Mouse (Mus musculus) spleen, postnatal 0 days (tissue): ENCODE results near the gene Fanci. TPM values are rescaled to one million over a fixed set of nuclear protein-coding genes. Genes with fewer than 3 reads are reported as not detected.

Experiments used
- polyA plus RNA-seq: library from polyadenylated mRNA; unstranded; fragments of >200 nt; fragmentation: Nextera tagmentation; extraction: Ambion mirVana; gene quantifications from 2 replicates; pipeline ENCODE4 v1.2.1, GENCODE M21; 2015

Gene Fanci
- 8.7 and 8.9 TPM in 2 replicates for polyA plus RNA-seq

DNA sequence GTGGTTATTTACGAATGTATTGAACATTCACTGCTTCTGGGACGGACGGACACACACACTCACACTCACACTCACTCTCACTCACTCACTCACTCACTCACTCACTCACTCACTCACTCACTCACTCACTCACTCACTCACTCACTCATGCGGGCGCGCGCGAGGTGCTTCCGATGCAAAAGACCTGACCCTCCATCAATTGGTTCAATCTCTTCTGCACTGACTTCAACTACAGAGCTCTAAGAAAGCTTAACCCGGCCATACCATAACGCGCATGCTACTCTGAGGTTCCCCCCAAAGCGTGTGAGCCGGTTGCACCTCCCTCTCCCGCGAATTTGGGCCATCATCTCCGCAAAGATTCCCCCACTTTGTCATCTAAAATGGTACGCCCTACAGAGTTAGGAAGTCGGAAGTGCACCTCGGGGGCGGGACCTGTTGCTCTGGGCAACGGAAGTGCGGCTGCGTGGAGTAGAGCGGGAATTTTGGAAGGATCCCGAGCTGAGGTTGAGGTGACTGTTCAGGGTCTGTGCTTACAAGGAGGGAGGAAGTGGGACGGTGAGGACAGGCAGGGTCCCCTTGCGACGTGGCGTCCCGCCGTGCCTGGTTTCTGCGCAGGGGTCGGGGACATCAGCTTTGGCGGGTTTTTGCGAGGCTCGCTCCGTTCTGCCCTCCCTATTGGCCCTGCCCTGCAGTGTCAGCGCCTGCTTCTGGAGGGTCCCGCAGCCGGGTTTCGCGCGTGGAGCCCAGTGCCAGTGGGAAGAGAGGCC is at the start of gene Fanci:
Fanci (plus strand) TSS at position 47 of the 767 bp plus-strand sequence.

GRCm38 (mm10) chr7:79386422-79387133 is 5.2 kb upstream of the Fanci start, which contains the start of gene Rlbp1:
Gene Rlbp1 (minus strand): TSS chr7:79387048.

GRCm38 (mm10) chr7:79466053-79466901 is 74.5 kb downstream of the Fanci start, which contains the start of gene Polg:
Gene Polg (minus strand): TSS chr7:79466362.

Other genes with a start within 250 kb of the Fanci start
- 64.6 and 89.0 TPM in 2 replicates for gene Mfge8, start 242.9 kb upstream of the Fanci start, polyA plus RNA-seq
- gene Abhd2, start 118.7 kb upstream of the Fanci start, polyA plus RNA-seq: 7.3 and 7.6 TPM in 2 replicates
- 0.12 TPM in 1 of 2 replicates, not detected in the other for gene Rlbp1, start 4.9 kb upstream of the Fanci start, polyA plus RNA-seq
- 20.8 and 26.1 TPM in 2 replicates for gene Polg, start 74.4 kb downstream of the Fanci start, polyA plus RNA-seq
- 0.25 and 0.34 TPM in 2 replicates for gene Rhcg, start 225.7 kb downstream of the Fanci start, polyA plus RNA-seq